Comparison of ENCODE assay signal across 9 mouse cellular contexts in genomic region chr7:141291921-141292582, GRCm38 (mm10). TPM values are rescaled to one million over a fixed set of nuclear protein-coding genes. Genes with fewer than 3 reads are reported as not detected.
DNase-seq lines count a peak whose midpoint lies in the region; ATAC-seq lines count a peak whose summit lies in the region.
"Had no signal": no experiment of that assay in that cellular context is flagged by ENCODE, and none has a peak within 500 bp of the region (broad histone marks: within the 10 kb centered on the region; RNA-seq: fewer than 3 reads in every experiment).

Drd4 (plus strand) TSS chr7:141292006.

- H3K4me1 ChIP-seq in heart, embryonic 13.5 days = peaks cover 28% of the 10 kb centered on the region
- peaks cover 9% of the 10 kb centered on the region; the same call in 1 of the 2 replicates for H3K4me1 ChIP-seq in forebrain, embryonic 14.5 days (ENCODE audit: control insufficient read depth, insufficient read depth, low read length)

- intact Hi-C loops in heart, postnatal 25 days (cut with DNase I) = no loop called here

- H3K9me3 ChIP-seq in heart, embryonic 13.5 days = no peaks in the 10 kb centered on the region; the same call in 1 of the 2 replicates
- no peaks in the 10 kb centered on the region for H3K9me3 ChIP-seq in forebrain, embryonic 14.5 days (replicated peaks; ENCODE audit: control insufficient read depth, low read length)
- H3K9me3 ChIP-seq: G1E had no signal

- H3K4me2 ChIP-seq in heart, embryonic 13.5 days = peak within 1 kb of the TSS; percentile 92
- peak within 1 kb of the TSS; percentile 94 for H3K4me2 ChIP-seq in forebrain, embryonic 14.5 days (ENCODE audit: low read length)

- peak within 1 kb of the TSS; percentile 75 for H3K9ac ChIP-seq in heart, embryonic 13.5 days
- H3K9ac ChIP-seq in forebrain, embryonic 14.5 days (ENCODE audit: low read length) = peak within 1 kb of the TSS; percentile 70

- H3K36me3 ChIP-seq in heart, embryonic 13.5 days = peaks cover 4% of the 10 kb centered on the region
- peaks cover 6% of the 10 kb centered on the region for H3K36me3 ChIP-seq in forebrain, embryonic 14.5 days (ENCODE audit: control insufficient read depth, insufficient read depth, low read length)

- 3% methylated on average over 46 of the region's 46 CpGs for WGBS in heart, embryonic 13.5 days
- WGBS in forebrain, embryonic 14.5 days = under 1% methylated on average over 46 of the region's 46 CpGs

- ATAC-seq in heart, embryonic 13.5 days (ENCODE audit: extremely low read depth, insufficient number of reproducible peaks, low FRiP score, low TSS enrichment) = no peak
- ATAC-seq in forebrain, embryonic 14.5 days = peak; percentile 70

- no peak for DNase-seq in heart, postnatal 25 days (ENCODE audit: low spot score)
- DNase-seq in MN1 (ENCODE audit: low spot score) (peak; percentile 50), liver (peak; percentile 35)
- DNase-seq in forebrain, embryonic 14.5 days (ENCODE audit: low spot score) = peak; percentile 57
- DNase-seq in right cerebral cortex, adult 2 months (ENCODE audit: low spot score in 2 of 2) = peak; percentile 32 to 34
- no peak for DNase-seq in urinary bladder, postnatal 14 days (ENCODE audit: low spot score)
- DNase-seq in urinary bladder, postnatal 25 days (ENCODE audit: low spot score) = no peak

- H3K4me3 ChIP-seq in heart, embryonic 13.5 days = peak within 1 kb of the TSS; percentile 58
- H3K4me3 ChIP-seq in forebrain, embryonic 14.5 days (ENCODE audit: low read depth, low read length) = peak within 1 kb of the TSS; percentile 45

- H3K27ac ChIP-seq in heart, embryonic 13.5 days (replicated peaks) = no peak within 1 kb of the TSS
- H3K27ac ChIP-seq in forebrain, embryonic 14.5 days (ENCODE audit: low read depth, low read length) = no peak within 1 kb of the TSS

- peaks cover 74% of the 10 kb centered on the region for H3K27me3 ChIP-seq in heart, embryonic 13.5 days (replicated peaks)
- peaks cover 45% of the 10 kb centered on the region for H3K27me3 ChIP-seq in forebrain, embryonic 14.5 days (replicated peaks; ENCODE audit: control insufficient read depth, insufficient read depth, low read length)

RNA-seq across cellular contexts. Expression of gene Drd4, which starts in this region (rescaled TPM):
- 0.05 TPM in 1 of 2 replicates, not detected in the other for polyA plus RNA-seq in heart, embryonic 13.5 days (2015; fragmentation: Nextera tagmentation; extraction: Ambion mirVana)
- not detected for total RNA-seq in heart, postnatal 25 days (2021)
- 0.37 and 0.68 TPM in 2 replicates for polyA plus RNA-seq in forebrain, embryonic 14.5 days (2014; fragmentation: Nextera tagmentation; extraction: Ambion mirVana)
- polyA plus RNA-seq: G1E had no signal

Comparison
In these comparisons a context has a peak if more than half of its experiments do, and no peak if none do; other contexts are left out.
1. Peak in DNase-seq, ATAC-seq, H3K4me3 ChIP-seq, H3K9ac ChIP-seq and H3K4me2 ChIP-seq in forebrain, embryonic 14.5 days; RNA of the gene not detected or under 1 TPM.
2. DNase-seq: peak in MN1 (single experiment), liver (single experiment) and right cerebral cortex, adult 2 months (2 of 2); none in heart, postnatal 25 days (single experiment), urinary bladder, postnatal 14 days (single experiment) and urinary bladder, postnatal 25 days (single experiment).